Mouse (Mus musculus) adipocyte (in vitro differentiated cells): ENCODE results near the gene Crxos.
"Not testable (repeated sequence)": the region's sequence is repeated elsewhere in the genome, so short reads cannot be mapped to it uniquely, and the experiment has no call there.

ENCODE experiments used
- DNase-seq: peaks from one replicate; pipeline ENCODE4 v3.0.0-alpha.2; 2016; ENCODE audit warnings: low spot score

Gene Crxos

DNA sequence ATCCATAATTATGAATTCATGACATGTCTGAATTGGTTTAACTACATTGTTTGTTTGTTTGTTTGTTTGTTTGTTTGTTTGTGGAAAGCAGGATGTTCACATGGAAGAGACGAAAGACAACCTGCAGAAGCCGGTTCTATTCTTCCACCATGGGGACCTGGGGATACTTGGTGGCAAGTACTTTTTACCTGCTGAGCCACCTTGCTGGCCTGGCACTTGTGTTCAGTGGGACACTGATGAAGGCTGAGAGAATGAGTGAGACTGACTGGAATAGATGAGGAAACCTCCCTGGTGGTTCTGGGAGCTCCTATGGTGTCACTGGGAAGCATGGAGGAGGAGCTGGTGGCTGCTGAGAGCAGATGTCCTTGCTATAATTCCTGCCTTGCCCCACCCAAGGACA, at the start of gene Crxos:
TSS of gene Crxos (plus strand) at position 301 of the 400 bp plus-strand sequence.
- DNase-seq: no peak

- no peak for DNase-seq
Measured at GRCm38 (mm10) chr7:15839578-15839977, 42.8 kb upstream of the Crxos start, which contains the start of gene Obox6. TSS of gene Obox6 (minus strand) at chr7:15839678.

DNA sequence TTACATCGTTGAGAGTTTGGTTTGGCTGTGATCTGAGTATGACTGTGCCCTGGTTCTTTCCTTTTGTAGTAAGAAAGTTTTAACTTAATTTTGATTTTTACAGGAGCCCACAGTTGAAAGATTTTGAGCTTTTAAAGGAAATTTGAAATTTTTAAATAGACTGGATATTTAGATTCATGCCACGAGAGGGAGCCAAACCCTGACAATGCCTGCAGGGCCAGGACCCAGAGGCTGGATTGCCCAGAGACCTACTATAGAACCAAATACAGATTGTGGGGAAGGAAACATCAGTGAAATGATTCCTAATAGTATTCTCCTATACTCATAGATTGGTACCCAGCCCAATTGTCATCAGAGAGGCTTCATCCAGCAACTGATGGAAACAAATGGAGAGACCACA, 22.8 kb upstream of the Crxos start:
- peak; percentile 29 for DNase-seq

GRCm38 (mm10) chr7:15864104-15864503, 18.3 kb upstream of the Crxos start:
- no peak for DNase-seq

DNA sequence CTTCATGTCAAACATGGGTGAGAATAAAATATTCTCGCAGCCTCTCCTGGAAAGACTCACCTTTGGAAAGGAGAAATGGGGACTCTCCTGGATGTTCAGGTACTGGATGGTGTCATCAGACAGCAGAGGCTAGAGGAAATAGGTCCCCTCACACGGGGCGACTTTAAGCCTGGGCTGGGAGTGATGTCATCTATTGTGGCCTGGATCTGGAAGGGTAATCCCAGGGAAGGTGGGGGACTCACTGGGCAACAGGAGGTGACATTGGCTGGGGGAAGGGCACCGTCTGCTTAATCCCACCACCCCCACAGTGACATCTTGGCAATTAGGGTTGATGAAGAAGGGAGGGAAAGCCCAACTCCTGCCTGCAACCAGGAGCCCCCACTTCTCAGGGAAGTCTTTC, 2.7 kb upstream of the Crxos start, which contains the start of gene Crx:
TSS of gene Crx (minus strand) at position 213 of the 400 bp plus-strand sequence.
- DNase-seq: no peak

GRCm38 (mm10) chr7:15881388-15881787, 1.0 kb upstream of the Crxos start:
- DNase-seq: no peak

DNA sequence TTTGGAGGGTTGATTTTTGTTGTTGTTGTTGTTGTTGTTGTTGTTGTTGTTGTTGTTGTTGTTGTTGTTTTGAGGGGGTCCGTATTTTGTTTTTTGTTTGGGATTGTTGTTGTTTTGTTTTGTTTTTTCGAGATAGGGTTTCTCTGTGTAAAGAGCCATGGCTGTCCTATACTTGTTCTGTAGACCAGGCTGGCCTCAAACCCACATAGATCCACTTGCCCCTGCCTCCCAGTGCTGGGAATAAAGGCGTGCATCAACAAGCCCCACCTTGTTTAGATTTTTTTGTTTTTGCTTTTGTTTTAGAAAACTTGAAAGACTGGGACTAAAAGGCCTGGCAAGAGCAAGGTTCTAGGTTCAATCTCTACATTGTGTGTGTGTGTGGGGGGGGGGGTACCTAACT, 586 bp upstream of the Crxos start:
- DNase-seq: no peak

DNA sequence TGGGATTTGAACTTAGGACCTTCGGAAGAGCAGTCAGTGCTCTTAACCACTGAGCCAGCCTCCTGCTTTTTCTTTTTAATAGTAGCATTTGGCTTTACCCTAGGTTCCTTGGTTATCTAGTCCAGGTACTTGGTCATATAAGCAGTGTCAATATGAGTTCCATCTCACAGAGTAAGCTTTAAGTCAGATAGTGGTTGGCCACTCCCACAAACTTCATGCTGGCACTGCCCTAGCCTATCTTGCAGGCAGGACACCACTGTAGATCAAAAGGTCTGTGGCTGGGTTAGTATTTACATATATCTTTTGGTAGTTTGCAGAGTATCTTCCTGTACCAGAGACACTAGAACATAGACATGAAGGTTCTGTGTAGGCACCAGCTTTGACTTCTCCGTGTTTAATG, 1.7 kb downstream of the Crxos start:
- DNase-seq: no peak

GRCm38 (mm10) chr7:15894251-15894650, 11.8 kb downstream of the Crxos start:
- DNase-seq: no peak

- no peak for DNase-seq
Measured at GRCm38 (mm10) chr7:15901366-15902048, 19.1 kb downstream of the Crxos start.

- no peak for DNase-seq
Measured at GRCm38 (mm10) chr7:15905861-15906260, 23.4 kb downstream of the Crxos start.

- no peak for DNase-seq
Measured at GRCm38 (mm10) chr7:15906602-15907001, 24.2 kb downstream of the Crxos start.

- DNase-seq: no peak
Measured at GRCm38 (mm10) chr7:15907971-15908590, 25.7 kb downstream of the Crxos start.

GRCm38 (mm10) chr7:15910521-15910920, 28.1 kb downstream of the Crxos start:
- DNase-seq: no peak

DNA sequence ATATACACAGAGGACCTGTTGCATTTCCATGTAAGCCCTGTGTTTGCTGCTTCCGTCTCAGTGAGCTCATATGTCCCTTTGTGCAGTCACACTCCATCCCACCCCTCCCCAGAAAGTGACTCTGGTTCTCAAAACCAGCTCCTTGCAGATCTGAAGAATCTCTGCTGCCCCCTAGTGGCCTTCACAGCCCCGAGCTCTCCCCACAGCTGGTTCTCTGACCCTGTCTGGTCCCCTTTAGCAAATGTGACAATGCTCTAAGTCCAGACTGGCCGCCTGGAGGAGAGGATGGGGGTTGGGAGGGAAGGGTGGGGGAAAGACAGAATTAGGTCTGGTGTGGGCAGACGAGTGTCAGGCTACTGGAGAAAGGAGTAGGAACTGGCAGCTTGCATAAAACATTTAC, 29.8 kb downstream of the Crxos start:
- peak; percentile 77 for DNase-seq

DNA sequence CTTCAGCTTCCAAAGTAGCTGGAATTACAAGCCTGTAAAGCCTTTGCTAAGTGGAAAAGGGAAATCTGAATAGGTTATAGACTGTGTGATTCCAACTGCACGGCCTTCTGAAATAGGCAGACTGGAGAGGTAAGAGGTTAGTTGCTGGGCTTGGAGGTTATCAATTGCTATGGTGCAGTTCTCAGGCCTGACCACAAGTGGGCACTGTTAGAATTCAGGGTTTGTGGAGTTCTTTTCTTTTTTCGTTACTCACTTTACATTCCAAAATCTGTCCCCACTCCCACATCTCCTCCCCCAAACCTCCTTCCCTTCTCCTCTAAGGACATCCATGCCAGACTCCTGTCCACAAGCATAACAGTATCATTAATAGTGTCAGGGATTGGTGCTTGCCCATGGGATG, 31.8 kb downstream of the Crxos start:
- DNase-seq: peak; percentile 55

DNA sequence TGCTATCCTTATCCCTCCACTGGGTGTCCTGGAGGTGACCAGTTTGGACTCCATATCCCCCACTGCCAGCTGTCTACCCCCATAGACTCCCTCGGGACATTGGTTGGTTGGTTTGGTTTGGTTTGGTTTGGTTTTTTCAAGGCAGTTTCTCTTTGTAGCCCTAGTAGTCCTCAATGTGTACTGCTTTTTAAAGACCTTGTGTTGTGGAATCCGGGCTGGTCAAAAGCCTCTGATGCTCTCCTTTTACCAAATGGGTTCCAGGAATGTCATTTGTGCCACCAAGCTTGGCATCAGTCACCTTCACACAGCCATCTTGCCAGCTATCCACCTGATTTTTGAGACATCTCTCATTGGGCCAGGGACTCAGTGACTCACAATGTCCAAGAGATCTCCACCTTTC, 32.3 kb downstream of the Crxos start:
- DNase-seq: no peak

- not testable (repeated sequence) for DNase-seq
Measured at GRCm38 (mm10) chr7:15915695-15916094, 33.3 kb downstream of the Crxos start.

DNA sequence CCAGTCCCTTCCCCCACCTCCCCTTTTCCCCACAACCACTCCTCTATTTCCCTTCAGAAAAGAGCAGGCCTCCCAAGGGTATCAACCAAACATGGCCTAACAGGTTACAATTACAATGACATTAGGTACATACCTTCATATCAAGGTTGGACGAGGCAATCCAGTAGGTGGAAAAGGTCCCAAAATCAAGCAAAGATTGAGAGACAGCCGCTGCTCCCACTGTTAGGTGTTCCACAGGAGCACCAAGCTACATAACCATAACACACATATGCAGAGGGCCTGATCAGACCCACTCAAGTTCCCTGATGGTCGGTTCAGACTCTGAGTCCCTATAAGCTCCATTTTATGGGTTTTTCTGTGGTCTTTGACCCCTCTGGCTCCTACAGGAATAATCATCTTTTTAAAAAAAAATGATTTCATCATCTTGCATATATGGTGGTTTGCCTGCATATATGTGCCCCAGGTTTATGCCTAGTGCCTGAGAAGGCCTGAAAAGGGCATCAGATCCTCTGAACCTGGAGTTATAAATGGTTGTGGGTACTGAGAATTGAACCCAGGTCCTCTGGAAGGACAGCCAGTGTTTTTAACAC, 33.8 kb downstream of the Crxos start:
- no peak for DNase-seq

DNA sequence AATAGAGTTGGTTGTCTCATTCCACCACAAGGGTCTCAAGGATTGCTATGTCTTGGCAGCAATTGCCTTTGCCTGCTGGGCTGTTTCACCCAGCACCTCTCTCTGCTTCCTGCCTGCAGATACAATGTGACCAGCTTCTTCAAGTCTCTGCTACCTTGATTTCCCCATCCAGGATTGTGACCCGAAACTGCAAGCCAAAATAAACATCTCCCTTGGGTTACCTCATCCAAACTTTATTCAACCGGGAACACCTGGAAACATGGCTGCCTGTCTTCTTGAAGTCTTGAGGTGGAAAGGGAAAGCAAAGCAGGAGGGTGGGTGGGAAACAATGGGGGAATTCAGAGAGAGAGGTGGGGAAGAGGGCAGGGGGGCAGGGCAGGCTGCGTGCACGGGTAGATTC, 34.6 kb downstream of the Crxos start:
- DNase-seq: no peak

DNA sequence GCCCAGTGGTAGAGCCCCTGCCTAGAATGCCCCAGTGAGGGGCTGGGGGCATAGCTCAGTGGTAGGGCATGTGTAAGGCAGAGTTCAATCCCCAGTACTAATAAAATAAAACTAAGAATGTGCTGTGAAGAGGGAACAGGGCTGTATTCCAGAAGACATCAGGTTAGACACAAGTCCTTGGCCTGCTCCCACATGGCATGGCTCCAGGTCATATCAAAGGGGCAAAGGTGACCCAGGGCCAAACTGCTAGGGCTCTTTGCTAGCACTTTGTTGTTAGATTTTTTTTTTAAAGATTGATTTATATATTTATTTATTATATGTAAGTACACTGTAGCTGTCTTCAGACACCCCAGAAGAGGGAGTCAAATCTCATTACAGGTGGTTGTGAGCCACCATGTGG, 36.0 kb downstream of the Crxos start:
- DNase-seq: peak; percentile 31

- DNase-seq: no peak
Measured at GRCm38 (mm10) chr7:15919947-15920346, 37.5 kb downstream of the Crxos start.

- DNase-seq: no peak
Measured at GRCm38 (mm10) chr7:15920645-15921190, 38.3 kb downstream of the Crxos start.
